Mouse (Mus musculus): ENCODE results near the gene Mex3a. TPM values are rescaled to one million over a fixed set of nuclear protein-coding genes. Genes with fewer than 3 reads are reported as not detected.

Gene Mex3a
- polyA plus RNA-seq, 1 experiment: 22.0 TPM

DNA sequence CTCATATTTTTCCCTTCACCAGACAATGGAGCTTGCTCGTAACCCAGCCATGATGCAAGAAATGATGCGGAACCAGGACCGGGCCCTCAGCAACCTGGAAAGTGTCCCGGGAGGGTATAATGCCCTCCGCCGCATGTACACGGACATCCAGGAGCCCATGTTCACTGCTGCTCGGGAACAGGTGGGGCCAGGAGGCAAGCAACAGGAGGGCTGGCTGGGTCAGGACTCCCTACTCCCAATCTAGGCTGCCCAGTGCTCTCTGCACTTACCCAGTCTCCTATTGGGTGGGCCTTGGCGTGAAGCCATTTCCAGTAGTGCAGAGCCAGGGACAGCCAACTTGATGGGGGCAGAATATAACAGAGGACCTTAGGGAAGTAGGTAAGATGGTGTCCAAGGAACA is 27.4 kb downstream of the Mex3a start:
- no peak for DNase-seq
- WGBS: over 99% methylated on average over 9 of the region's 9 CpGs
- Histone ChIP-seq H3K36me3 (ENCODE audit: control insufficient read depth, insufficient read depth, low read length) (peaks cover 26% of the 10 kb centered on the region), H3K4me1 (replicated peaks; ENCODE audit: control insufficient read depth, insufficient read depth, low read length) (peaks cover 5% of the 10 kb centered on the region; the same call in 1 of the 2 replicates), H3K27ac (ENCODE audit: control insufficient read depth, insufficient read depth, low read length) (no peak overlapping the region), H3K4me3 (ENCODE audit: control insufficient read depth, insufficient read depth, low read length) (no peak overlapping the region), H3K27me3 (ENCODE audit: control insufficient read depth, insufficient read depth, low read length) (no peaks in the 10 kb centered on the region)
- no peak for TF ChIP-seq POLR2A (IDR thresholded peaks at IDR 0.05; ENCODE audit: control insufficient read depth, extremely low read depth, insufficient read depth, low read length, poor library complexity)
- TF ChIP-seq CTCF (IDR thresholded peaks at IDR 0.05; ENCODE audit: borderline replicate concordance, control insufficient read depth, extremely low read depth, insufficient read depth, low read length, poor library complexity): no peak

DNA sequence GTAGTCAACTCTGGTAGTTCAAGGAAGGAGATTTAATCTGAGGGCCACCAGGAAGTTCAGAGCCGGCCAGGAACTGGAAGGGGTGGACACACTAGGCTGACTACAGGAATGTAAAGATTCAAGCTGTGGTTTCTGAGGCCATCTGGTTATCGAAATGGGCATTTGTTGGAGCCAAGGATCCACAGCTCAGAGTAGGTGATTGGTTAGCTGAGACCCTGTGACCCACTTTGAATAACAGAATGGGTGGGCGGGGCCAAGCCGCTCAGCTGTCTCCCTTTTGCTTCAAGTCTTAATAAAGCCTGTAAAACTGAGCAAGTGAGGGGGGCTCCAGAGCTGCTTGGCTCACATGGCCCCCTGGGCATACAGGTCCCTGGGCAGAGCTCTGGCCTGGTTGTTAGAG is 29.8 kb downstream of the Mex3a start:
- Histone ChIP-seq H3K27ac (ENCODE audit: control insufficient read depth, insufficient read depth, low read length) (no peak overlapping the region), H3K4me3 (ENCODE audit: control insufficient read depth, insufficient read depth, low read length) (no peak overlapping the region), H3K4me1 (replicated peaks; ENCODE audit: control insufficient read depth, insufficient read depth, low read length) (no peaks in the 10 kb centered on the region), H3K27me3 (ENCODE audit: control insufficient read depth, insufficient read depth, low read length) (no peaks in the 10 kb centered on the region), H3K36me3 (ENCODE audit: control insufficient read depth, insufficient read depth, low read length) (peaks cover 46% of the 10 kb centered on the region)
- DNase-seq: no peak
- TF ChIP-seq POLR2A (IDR thresholded peaks at IDR 0.05; ENCODE audit: control insufficient read depth, extremely low read depth, insufficient read depth, low read length, poor library complexity) (no peak), CTCF (IDR thresholded peaks at IDR 0.05; ENCODE audit: borderline replicate concordance, control insufficient read depth, extremely low read depth, insufficient read depth, low read length, poor library complexity) (no peak)
- 96% methylated on average over 4 of the region's 4 CpGs for WGBS

DNA sequence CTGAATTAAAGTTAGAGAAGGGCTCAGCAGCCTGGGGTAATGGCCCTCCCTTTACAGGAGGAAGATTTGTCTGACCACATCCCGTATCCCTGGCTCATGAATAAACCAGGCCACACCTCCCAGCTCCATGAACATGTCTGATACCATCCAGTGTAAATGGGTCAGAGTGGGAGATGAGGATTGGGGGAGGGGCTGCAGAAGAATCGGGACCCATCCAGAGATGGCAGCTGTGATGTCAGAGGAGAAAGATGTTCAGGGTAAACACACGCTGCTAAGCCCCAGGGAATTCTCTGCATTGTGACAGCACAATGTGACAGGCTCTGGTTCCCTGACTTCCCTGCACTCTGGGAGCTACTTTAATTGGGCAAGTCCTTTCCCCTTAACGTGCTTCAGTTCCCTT is 31.2 kb downstream of the Mex3a start:
- H3K4me1 ChIP-seq (replicated peaks; ENCODE audit: control insufficient read depth, insufficient read depth, low read length): no peaks in the 10 kb centered on the region
- H3K36me3 ChIP-seq (ENCODE audit: control insufficient read depth, insufficient read depth, low read length): peaks cover 58% of the 10 kb centered on the region
- TF ChIP-seq POLR2A (IDR thresholded peaks at IDR 0.05; ENCODE audit: control insufficient read depth, extremely low read depth, insufficient read depth, low read length, poor library complexity): no peak
- no peak for TF ChIP-seq CTCF (IDR thresholded peaks at IDR 0.05; ENCODE audit: borderline replicate concordance, control insufficient read depth, extremely low read depth, insufficient read depth, low read length, poor library complexity)
- 92% methylated on average over 4 of the region's 4 CpGs for WGBS
- no peak for DNase-seq
- no peak overlapping the region for H3K27ac ChIP-seq (ENCODE audit: control insufficient read depth, insufficient read depth, low read length)
- H3K4me3 ChIP-seq (ENCODE audit: control insufficient read depth, insufficient read depth, low read length): no peak overlapping the region
- no peaks in the 10 kb centered on the region for H3K27me3 ChIP-seq (ENCODE audit: control insufficient read depth, insufficient read depth, low read length)

DNA sequence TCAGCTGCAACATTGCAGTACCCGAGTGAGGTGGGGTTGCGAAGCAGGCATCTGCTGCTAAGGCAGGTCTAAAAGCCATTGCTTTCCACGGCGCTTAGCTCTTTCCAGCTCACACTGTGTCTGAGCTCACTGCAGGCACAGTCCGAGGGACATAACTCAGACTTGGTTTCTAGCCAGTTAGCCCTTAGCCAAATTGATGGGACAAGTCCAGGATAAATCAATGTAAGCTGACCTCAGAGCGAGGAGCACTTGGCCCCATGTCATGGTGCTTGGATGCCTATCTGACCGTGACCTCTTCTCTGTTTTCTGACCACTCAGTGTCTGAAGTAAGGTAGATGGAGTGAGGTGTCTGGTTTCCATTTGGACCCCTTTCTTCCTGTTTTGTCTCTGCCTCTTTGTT is 31.8 kb downstream of the Mex3a start:
- no peak for TF ChIP-seq POLR2A (IDR thresholded peaks at IDR 0.05; ENCODE audit: control insufficient read depth, extremely low read depth, insufficient read depth, low read length, poor library complexity)
- TF ChIP-seq CTCF (IDR thresholded peaks at IDR 0.05; ENCODE audit: borderline replicate concordance, control insufficient read depth, extremely low read depth, insufficient read depth, low read length, poor library complexity): no peak
- no peak overlapping the region for H3K4me3 ChIP-seq (ENCODE audit: control insufficient read depth, insufficient read depth, low read length)
- peaks cover 63% of the 10 kb centered on the region for H3K36me3 ChIP-seq (ENCODE audit: control insufficient read depth, insufficient read depth, low read length)
- H3K27ac ChIP-seq (ENCODE audit: control insufficient read depth, insufficient read depth, low read length): no peak overlapping the region
- WGBS: 98% methylated on average over 7 of the region's 7 CpGs
- no peaks in the 10 kb centered on the region for H3K4me1 ChIP-seq (replicated peaks; ENCODE audit: control insufficient read depth, insufficient read depth, low read length)
- no peaks in the 10 kb centered on the region for H3K27me3 ChIP-seq (ENCODE audit: control insufficient read depth, insufficient read depth, low read length)
- no peak for DNase-seq

DNA sequence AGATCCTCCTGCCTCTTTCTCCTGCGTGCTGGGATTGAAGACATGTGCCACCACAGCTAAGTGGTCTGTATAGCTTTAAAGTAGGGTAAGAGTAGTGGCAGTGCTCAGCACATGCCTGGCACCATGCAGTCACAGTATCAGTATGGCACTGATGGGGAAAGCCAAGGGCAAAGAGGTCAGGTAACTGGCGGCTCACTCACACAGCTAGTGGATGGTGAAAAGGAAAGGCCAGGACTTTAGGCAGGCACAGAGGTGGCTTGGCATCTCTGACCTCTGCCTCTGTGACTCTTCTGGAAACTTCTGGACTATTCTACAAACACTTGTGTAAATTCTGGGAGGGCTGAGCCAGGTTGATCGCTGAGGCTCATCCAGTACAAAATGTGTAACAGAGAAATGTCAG is 33.9 kb downstream of the Mex3a start:
- no peak for TF ChIP-seq POLR2A (IDR thresholded peaks at IDR 0.05; ENCODE audit: control insufficient read depth, extremely low read depth, insufficient read depth, low read length, poor library complexity)
- no peak for TF ChIP-seq CTCF (IDR thresholded peaks at IDR 0.05; ENCODE audit: borderline replicate concordance, control insufficient read depth, extremely low read depth, insufficient read depth, low read length, poor library complexity)
- H3K27ac ChIP-seq (ENCODE audit: control insufficient read depth, insufficient read depth, low read length): no peak overlapping the region; the same call in 1 of the 2 replicates
- 95% methylated on average over 3 of the region's 3 CpGs for WGBS
- H3K4me1 ChIP-seq (replicated peaks; ENCODE audit: control insufficient read depth, insufficient read depth, low read length): no peaks in the 10 kb centered on the region
- peaks cover 49% of the 10 kb centered on the region for H3K36me3 ChIP-seq (ENCODE audit: control insufficient read depth, insufficient read depth, low read length)
- H3K27me3 ChIP-seq (ENCODE audit: control insufficient read depth, insufficient read depth, low read length): no peaks in the 10 kb centered on the region
- H3K4me3 ChIP-seq (ENCODE audit: control insufficient read depth, insufficient read depth, low read length): no peak overlapping the region
- no peak for DNase-seq

DNA sequence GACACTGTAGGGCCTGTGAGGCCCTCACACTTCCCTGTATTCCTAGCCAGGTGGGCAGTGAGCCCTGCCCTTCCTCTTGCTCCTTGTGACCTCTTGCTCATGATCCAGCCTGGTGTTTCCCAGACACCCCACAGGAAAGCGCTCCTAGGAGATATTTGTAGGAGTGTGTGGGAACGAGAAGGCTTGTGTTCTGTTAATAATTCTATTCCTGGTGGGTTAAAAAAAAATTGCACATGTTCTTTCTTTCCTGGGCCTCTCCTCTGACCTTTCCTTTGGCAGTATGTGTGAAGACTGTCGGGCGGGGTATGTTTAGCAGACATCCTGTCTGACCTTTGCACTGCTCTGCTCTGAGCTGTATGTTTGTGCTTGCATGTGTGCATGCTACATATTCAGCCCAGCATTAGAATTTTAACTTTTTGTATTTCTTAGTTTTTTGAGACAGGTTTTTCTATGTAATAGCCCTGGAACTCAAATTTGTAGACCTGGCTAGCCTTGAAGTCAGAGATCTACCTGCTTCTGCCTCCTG is 34.4 kb downstream of the Mex3a start:
- no peak for DNase-seq
- Histone ChIP-seq H3K27me3 (ENCODE audit: control insufficient read depth, insufficient read depth, low read length) (no peaks in the 10 kb centered on the region), H3K4me3 (ENCODE audit: control insufficient read depth, insufficient read depth, low read length) (no peak overlapping the region), H3K4me1 (replicated peaks; ENCODE audit: control insufficient read depth, insufficient read depth, low read length) (no peaks in the 10 kb centered on the region), H3K36me3 (ENCODE audit: control insufficient read depth, insufficient read depth, low read length) (peaks cover 49% of the 10 kb centered on the region), H3K27ac (ENCODE audit: control insufficient read depth, insufficient read depth, low read length) (no peak overlapping the region; the same call in 1 of the 2 replicates)
- no peak for TF ChIP-seq CTCF (IDR thresholded peaks at IDR 0.05; ENCODE audit: borderline replicate concordance, control insufficient read depth, extremely low read depth, insufficient read depth, low read length, poor library complexity)
- no peak for TF ChIP-seq POLR2A (IDR thresholded peaks at IDR 0.05; ENCODE audit: control insufficient read depth, extremely low read depth, insufficient read depth, low read length, poor library complexity)
- WGBS: 92% methylated on average over 4 of the region's 4 CpGs

DNA sequence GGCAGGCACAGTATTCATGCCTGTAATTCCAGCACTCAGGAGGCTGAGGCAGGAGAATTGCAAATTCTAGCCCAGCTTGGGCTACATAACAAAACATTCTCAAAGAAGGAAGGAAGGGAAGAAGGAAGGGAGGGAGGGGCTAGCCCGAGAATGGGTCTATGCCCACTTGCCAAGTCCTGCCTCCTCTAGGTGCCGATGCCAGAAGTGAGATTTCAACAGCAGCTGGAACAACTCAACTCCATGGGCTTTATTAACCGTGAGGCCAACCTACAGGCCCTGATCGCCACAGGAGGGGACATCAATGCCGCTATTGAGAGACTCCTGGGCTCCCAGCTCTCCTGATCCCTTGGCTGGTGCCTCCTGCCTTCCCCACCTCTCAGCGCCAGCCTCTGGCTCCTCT is 35.7 kb downstream of the Mex3a start:
- H3K4me3 ChIP-seq (ENCODE audit: control insufficient read depth, insufficient read depth, low read length): no peak overlapping the region
- WGBS: 91% methylated on average over 6 of the region's 6 CpGs
- peaks cover 49% of the 10 kb centered on the region for H3K36me3 ChIP-seq (ENCODE audit: control insufficient read depth, insufficient read depth, low read length)
- H3K27me3 ChIP-seq (ENCODE audit: control insufficient read depth, insufficient read depth, low read length): no peaks in the 10 kb centered on the region
- no peaks in the 10 kb centered on the region for H3K4me1 ChIP-seq (replicated peaks; ENCODE audit: control insufficient read depth, insufficient read depth, low read length)
- TF ChIP-seq CTCF (IDR thresholded peaks at IDR 0.05; ENCODE audit: borderline replicate concordance, control insufficient read depth, extremely low read depth, insufficient read depth, low read length, poor library complexity): no peak
- no peak for TF ChIP-seq POLR2A (IDR thresholded peaks at IDR 0.05; ENCODE audit: control insufficient read depth, extremely low read depth, insufficient read depth, low read length, poor library complexity)
- H3K27ac ChIP-seq (ENCODE audit: control insufficient read depth, insufficient read depth, low read length): no peak overlapping the region
- DNase-seq: no peak
